Mouse (Mus musculus) erythroblast, embryonic 14.5 days (primary cell): ENCODE results near the gene Olfr314.

Source experiments
- GATA1 ChIP-seq: IDR thresholded peaks from 2 replicates; pipeline ENCODE4 v1.6.1; 2012; ENCODE audit warnings: low read length, inconsistent platforms, mixed read lengths
- TAL1 ChIP-seq: IDR thresholded peaks from 3 replicates; pipeline ENCODE4 v1.6.1; 2012; ENCODE audit warnings: low read length, inconsistent platforms, mixed read lengths

DNA sequence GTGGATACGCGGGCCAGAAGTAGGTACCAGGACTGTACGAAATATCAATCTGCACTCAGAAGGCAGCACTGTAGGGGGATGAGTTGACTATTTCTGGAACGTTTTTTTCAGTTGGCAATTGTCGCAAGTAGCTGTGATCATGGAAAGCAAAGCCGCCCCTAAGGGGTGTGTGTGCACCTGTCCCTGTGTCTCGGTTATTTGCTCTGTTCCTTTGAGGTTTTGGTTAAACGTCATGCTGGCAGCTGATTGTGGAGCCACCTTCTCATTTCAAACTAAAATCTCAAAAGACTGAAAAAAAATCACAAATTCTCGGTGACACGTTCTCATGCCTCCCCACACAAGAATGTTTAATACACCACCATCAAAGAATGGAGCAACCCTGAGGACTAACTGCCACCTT lies 4.9 kb downstream of the Olfr314 start:
- no peak for TF ChIP-seq GATA1
- no peak for TF ChIP-seq TAL1
